Mouse (Mus musculus) forebrain, embryonic 16.5 days (tissue): Measurements from ENCODE around the gene 4933402J07Rik. TPM values are rescaled to one million over a fixed set of nuclear protein-coding genes. Genes with fewer than 3 reads are reported as not detected.

Source experiments
- ATAC-seq: fragments of 200-750 bp; cut with Nextera tagmentation; 2 replicates; pipeline ENCODE4 v1.8.0; 2017; ENCODE audit warnings: mild to moderate bottlenecking, moderate library complexity
- H3K27ac ChIP-seq: fragments of 300-500 bp; sonication (generic); 2 replicates; pipeline ENCODE4 v1.5.1; 2014; ENCODE audit warnings: low read length, control low read depth
- H3K27me3 ChIP-seq: fragments of 300-500 bp; sonication (generic); replicated peaks from 2 replicates; pipeline ENCODE4 v1.6.1; 2014; ENCODE audit warnings: low read length; ENCODE audit not compliant: control insufficient read depth, insufficient read depth
- H3K36me3 ChIP-seq: fragments of 300-500 bp; sonication (generic); 2 replicates; pipeline ENCODE4 v1.6.1; 2014; ENCODE audit not compliant: control insufficient read depth, insufficient read depth
- H3K4me1 ChIP-seq: fragments of 300-500 bp; sonication (generic); replicated peaks from 2 replicates; pipeline ENCODE4 v1.6.1; 2014; ENCODE audit warnings: low read length; ENCODE audit not compliant: control insufficient read depth, insufficient read depth
- H3K4me2 ChIP-seq: fragments of 300-500 bp; sonication (generic); 2 replicates; pipeline ENCODE4 v1.6.1; 2014; ENCODE audit warnings: mild to moderate bottlenecking, low read length, control low read depth
- H3K4me3 ChIP-seq: fragments of 300-500 bp; sonication (generic); replicated peaks from 2 replicates; pipeline ENCODE4 v1.5.1; 2014; ENCODE audit warnings: mild to moderate bottlenecking, low read length, control low read depth
- H3K9ac ChIP-seq: fragments of 300-500 bp; sonication (generic); replicated peaks from 2 replicates; pipeline ENCODE4 v1.6.1; 2014; ENCODE audit warnings: low read depth, low read length, control low read depth
- H3K9me3 ChIP-seq: fragments of 300-500 bp; sonication (generic); 2 replicates; pipeline ENCODE4 v1.6.1; 2016; ENCODE audit warnings: low read length; ENCODE audit not compliant: control insufficient read depth
- WGBS: fragments of 180-500 bp; shearing (Covaris S2); extraction: QIAGEN DNeasy Blood & Tissue Kit; methylation state at CpG from one replicate; pipeline ENCODE4 v1.1.7; 2014; 5-methylcytosine and 5-hydroxymethylcytosine counted together
- polyA plus RNA-seq: library from polyadenylated mRNA; unstranded; fragments of >200 nt; fragmentation: Nextera tagmentation; extraction: Ambion mirVana; gene quantifications from 2 replicates; pipeline ENCODE4 v1.2.1, GENCODE M21; 2015

Gene 4933402J07Rik
- polyA plus RNA-seq, 1 experiment from 2014 or later, result not detected

DNA sequence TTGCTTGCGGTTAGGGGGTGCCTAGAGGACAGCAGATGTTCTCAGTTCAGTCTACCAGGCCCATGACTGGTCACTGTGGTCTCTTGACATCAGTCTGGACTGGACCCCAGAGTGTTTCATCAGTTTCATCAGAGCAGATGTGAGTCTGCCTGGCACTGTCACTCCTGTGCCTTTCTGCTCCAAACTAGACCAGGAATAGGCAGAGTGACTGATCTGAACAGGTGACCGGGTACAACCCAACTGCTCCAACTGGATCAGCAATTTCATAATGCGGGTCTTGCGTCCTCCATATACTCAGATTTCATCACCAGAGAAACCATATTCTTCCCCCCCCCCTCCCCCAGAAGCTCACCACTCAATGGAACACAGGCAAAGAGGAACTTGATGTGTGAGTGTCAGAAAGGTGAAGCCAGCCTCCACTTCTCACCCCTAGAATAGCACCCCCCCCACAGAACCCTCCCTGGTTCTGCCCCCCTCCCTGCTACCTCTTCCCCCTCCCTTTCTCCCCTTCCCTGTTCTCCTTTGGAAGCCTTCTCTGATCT, 46.1 kb downstream of the 4933402J07Rik start:
- ATAC-seq, result no peak
- H3K36me3 ChIP-seq, result no peaks in the 10 kb centered on the region
- WGBS, result 95% methylated on average over 4 of the region's 4 CpGs
- no peak overlapping the region for H3K4me2 ChIP-seq
- H3K9me3 ChIP-seq, result no peaks in the 10 kb centered on the region
- H3K4me1 ChIP-seq, result no peaks in the 10 kb centered on the region
- H3K4me3 ChIP-seq, result no peak overlapping the region
- no peak overlapping the region for H3K9ac ChIP-seq
- no peaks in the 10 kb centered on the region for H3K27me3 ChIP-seq
- H3K27ac ChIP-seq, result no peak overlapping the region

GRCm38 (mm10) chr8:87613701-87614100, 50.0 kb downstream of the 4933402J07Rik start:
- Histone ChIP-seq H3K4me2 (no peak overlapping the region), H3K36me3 (no peaks in the 10 kb centered on the region), H3K4me3 (no peak overlapping the region), H3K9ac (no peak overlapping the region), H3K27me3 (no peaks in the 10 kb centered on the region), H3K4me1 (no peaks in the 10 kb centered on the region), H3K27ac (no peak overlapping the region), H3K9me3 (no peaks in the 10 kb centered on the region)
- 100% methylated on average over 1 of the region's 1 CpGs for WGBS
- ATAC-seq, result no peak

- Histone ChIP-seq H3K9ac (no peak overlapping the region), H3K4me2 (no peak overlapping the region), H3K27ac (no peak overlapping the region), H3K27me3 (no peaks in the 10 kb centered on the region), H3K4me3 (no peak overlapping the region), H3K4me1 (0 out of 2 replicates have a peak, but pooled peaks cover 4% of the 10 kb centered on the region), H3K36me3 (no peaks in the 10 kb centered on the region), H3K9me3 (no peaks in the 10 kb centered on the region)
- 48% methylated on average over 7 of the region's 7 CpGs for WGBS
- ATAC-seq, result no peak
Observed at GRCm38 (mm10) chr8:87619118-87619517, 55.5 kb downstream of the 4933402J07Rik start.

DNA sequence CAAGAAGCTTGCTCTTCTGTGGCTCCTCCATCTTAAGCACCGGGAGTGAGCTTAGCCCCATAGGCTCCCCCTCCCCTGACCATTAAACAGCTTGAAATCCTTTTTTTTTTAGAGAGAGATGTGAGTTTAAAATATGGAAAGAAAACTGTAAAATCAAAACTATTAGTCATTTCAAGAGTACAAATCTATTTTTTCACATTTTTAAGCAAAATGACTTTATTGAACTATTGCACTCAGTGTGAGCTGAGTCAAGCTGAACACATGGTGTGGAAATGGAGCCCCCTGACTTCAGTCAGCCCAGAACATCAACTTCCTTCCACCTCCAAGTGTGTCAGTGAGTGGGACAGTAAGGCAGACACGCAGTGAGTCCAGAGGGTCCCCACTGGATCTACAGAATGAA, 55.9 kb downstream of the 4933402J07Rik start:
- WGBS, result 76% methylated on average over 2 of the region's 2 CpGs
- no peak overlapping the region for H3K4me2 ChIP-seq
- ATAC-seq, result no peak
- 0 out of 2 replicates have a peak, but pooled peaks cover 4% of the 10 kb centered on the region for H3K4me1 ChIP-seq
- H3K27me3 ChIP-seq, result no peaks in the 10 kb centered on the region
- no peaks in the 10 kb centered on the region for H3K36me3 ChIP-seq
- H3K27ac ChIP-seq, result no peak overlapping the region
- no peak overlapping the region for H3K9ac ChIP-seq
- H3K9me3 ChIP-seq, result no peaks in the 10 kb centered on the region
- no peak overlapping the region for H3K4me3 ChIP-seq

DNA sequence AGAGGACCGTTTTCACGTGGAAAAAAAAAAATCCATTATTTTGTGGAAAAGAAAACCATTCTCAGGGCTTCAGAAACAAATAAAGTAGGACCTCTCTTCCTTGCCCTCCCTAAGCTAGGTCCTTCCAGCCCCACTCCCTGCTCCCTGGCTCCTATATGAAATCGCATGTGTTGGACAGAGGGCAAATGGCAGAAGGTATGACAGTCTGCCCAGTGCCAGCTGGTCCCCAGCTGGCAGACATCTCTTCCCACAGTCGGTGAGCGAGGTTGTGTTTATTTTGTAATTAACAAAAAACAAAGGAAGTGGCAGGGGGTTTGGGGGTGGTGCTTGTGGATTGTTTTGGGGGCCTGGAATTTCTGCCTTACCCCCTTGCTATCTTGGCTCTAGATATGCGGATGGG, 56.6 kb downstream of the 4933402J07Rik start:
- Histone ChIP-seq H3K27me3 (no peaks in the 10 kb centered on the region), H3K9me3 (no peaks in the 10 kb centered on the region), H3K36me3 (no peaks in the 10 kb centered on the region), H3K27ac (no peak overlapping the region), H3K9ac (no peak overlapping the region), H3K4me1 (0 out of 2 replicates have a peak, but pooled peaks cover 4% of the 10 kb centered on the region), H3K4me2 (no peak overlapping the region), H3K4me3 (no peak overlapping the region)
- no peak for ATAC-seq
- 56% methylated on average over 6 of the region's 6 CpGs for WGBS

DNA sequence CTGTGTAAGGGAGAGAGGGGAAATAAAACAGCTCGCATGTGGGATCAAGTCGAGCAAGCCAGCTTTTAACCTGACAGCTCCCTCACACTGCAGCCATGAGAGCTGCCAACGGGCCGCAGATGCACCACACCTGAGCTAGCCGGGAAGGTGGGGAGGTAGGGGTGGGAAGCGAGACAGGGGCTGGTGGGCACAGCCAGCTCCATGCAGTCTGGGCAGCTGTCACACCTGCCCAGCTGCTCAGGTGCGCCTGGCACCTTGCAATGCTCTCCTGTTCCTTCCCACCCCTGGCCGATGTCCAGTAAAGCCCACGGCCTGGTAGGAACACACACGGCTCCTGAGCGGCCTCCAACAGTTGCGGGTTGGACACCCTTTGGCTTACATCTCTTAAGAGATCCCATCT, 57.5 kb downstream of the 4933402J07Rik start:
- no peaks in the 10 kb centered on the region for H3K27me3 ChIP-seq
- H3K27ac ChIP-seq, result no peak overlapping the region
- no peak overlapping the region for H3K4me2 ChIP-seq
- no peak overlapping the region for H3K9ac ChIP-seq
- 0 out of 2 replicates have a peak, but pooled peaks cover 4% of the 10 kb centered on the region for H3K4me1 ChIP-seq
- ATAC-seq, result no peak
- no peak overlapping the region for H3K4me3 ChIP-seq
- no peaks in the 10 kb centered on the region for H3K9me3 ChIP-seq
- H3K36me3 ChIP-seq, result no peaks in the 10 kb centered on the region
- WGBS, result 83% methylated on average over 12 of the region's 12 CpGs

DNA sequence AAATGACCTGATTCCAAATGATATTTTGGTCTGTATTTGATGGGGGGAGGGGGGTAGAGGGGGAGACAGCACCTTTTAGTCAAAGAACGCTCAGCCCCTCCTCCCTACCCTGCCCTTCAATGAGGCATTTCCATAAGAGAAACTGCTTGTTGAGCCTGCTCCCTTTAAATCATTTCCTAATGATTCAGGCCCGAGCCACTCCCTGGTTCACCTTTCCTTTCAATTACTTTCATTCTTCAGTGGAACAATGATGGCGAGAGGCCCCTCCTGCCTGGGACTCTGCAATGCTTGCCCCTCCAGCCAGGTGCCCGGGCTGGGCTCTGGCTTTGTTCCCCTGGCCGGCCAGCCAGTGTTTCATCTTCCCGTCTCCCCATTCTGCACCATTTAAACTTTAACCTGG, 66.0 kb downstream of the 4933402J07Rik start:
- no peaks in the 10 kb centered on the region for H3K27me3 ChIP-seq
- no peak overlapping the region for H3K4me3 ChIP-seq
- no peaks in the 10 kb centered on the region for H3K36me3 ChIP-seq
- no peak for ATAC-seq
- H3K4me1 ChIP-seq, result no peaks in the 10 kb centered on the region
- no peaks in the 10 kb centered on the region for H3K9me3 ChIP-seq
- WGBS, result 36% methylated on average over 6 of the region's 6 CpGs
- H3K9ac ChIP-seq, result no peak overlapping the region
- H3K27ac ChIP-seq, result no peak overlapping the region
- no peak overlapping the region for H3K4me2 ChIP-seq

DNA sequence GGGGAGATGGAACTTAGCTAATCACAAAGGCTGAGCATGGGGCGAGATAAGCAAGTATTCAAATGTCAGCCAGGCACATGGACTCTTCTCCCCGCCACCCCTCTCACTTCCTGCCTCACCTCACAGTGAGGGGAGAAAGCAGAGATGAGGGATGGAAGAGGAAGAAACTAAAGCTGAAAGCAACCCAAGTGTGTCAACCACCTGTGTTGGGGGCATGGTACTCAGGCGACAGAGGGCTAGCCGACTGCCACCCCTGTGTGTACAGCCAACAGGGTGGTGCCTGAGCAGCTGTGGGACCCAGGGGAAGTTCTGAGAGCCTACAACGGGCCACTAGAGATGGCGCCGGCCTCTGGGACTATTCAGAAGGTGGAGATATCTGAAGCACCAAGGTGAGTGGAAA, 68.1 kb downstream of the 4933402J07Rik start:
- Histone ChIP-seq H3K36me3 (no peaks in the 10 kb centered on the region), H3K4me3 (no peak overlapping the region), H3K9ac (no peak overlapping the region), H3K4me2 (no peak overlapping the region), H3K9me3 (no peaks in the 10 kb centered on the region), H3K27me3 (no peaks in the 10 kb centered on the region), H3K27ac (no peak overlapping the region), H3K4me1 (no peaks in the 10 kb centered on the region)
- no peak for ATAC-seq
- 90% methylated on average over 7 of the region's 7 CpGs for WGBS

- Histone ChIP-seq H3K27me3 (no peaks in the 10 kb centered on the region), H3K4me3 (no peak overlapping the region), H3K36me3 (no peaks in the 10 kb centered on the region), H3K4me2 (no peak overlapping the region), H3K9ac (no peak overlapping the region), H3K4me1 (no peaks in the 10 kb centered on the region), H3K9me3 (no peaks in the 10 kb centered on the region), H3K27ac (no peak overlapping the region)
- WGBS, result 81% methylated on average over 11 of the region's 11 CpGs
- ATAC-seq, result no peak
Observed at GRCm38 (mm10) chr8:87636226-87636742, 72.6 kb downstream of the 4933402J07Rik start.
